Mouse (Mus musculus): ENCODE data around the gene Pde10a. TPM values are rescaled to one million over a fixed set of nuclear protein-coding genes. Genes with fewer than 3 reads are reported as not detected.
A peak's percentile ranks its signal among the peaks of the same experiment; 100 is the strongest.

Gene Pde10a
- total RNA-seq, 2 experiments from 2014 or later, result 59.8 to 61.8 TPM

- DNase-seq (ENCODE audit: low spot score in 2 of 2), result no peak
Observed at GRCm38 (mm10) chr17:8878056-8878455, 352.9 kb downstream of the Pde10a start.

DNA sequence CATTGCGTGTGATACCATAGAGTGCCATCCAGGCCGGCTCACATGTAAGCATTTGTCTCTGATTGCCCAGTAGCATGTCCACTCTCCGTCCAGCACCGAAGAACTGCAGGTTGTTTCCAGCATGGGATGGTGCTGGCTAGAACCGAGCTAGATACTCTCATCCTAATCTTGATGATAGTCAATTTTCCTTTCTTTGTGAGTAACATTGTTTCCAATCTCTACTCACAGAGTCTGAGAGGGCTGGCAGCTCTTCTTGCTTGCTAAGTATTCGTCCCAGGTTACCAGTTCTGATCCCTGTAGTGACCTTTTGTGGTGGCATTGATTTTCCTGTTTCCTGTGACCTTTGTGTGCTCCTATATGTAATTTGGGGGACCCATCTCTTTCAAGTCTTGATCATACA lies 356.5 kb downstream of the Pde10a start:
- no peak for DNase-seq (ENCODE audit: low spot score in 2 of 2)

DNA sequence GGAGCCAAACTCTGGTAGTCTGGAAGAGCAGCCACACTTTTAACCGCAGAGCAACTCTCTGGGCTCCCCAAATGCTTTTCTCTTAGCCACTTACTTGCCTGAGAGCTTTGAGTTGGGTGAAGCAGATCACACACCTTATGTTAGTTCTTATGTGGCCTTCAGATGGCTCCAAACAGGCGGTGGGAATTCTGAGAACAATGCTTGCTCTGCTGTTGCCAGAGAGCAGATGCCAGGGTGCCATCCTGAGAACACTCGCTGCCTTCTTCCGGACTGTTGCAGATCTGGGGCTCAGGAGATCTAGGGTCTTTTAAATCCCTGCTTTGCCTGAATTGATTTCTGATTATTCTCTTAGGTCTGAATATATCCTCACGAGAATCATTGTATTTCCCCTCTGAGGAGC lies 359.5 kb downstream of the Pde10a start:
- DNase-seq (ENCODE audit: low spot score in 2 of 2), result no peak

DNA sequence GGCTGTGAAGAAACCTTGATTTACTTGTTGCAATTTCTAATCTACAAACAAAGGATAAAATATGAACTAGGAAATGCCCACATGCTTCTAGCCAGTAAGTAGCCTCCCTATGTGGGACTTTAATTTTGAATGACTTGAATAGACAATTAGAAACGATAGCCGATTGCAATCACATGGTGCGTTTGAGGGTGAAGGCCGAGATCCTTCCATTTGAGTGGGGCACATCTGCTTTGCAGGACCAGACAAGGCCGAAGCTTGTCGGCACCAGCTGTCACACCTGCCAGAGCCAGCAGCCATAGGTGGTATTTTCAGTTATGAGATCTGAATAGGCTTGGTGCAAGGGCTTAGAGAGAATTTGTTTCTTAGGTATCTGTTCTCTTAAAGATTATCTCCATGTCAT lies 360.7 kb downstream of the Pde10a start:
- DNase-seq (ENCODE audit: low spot score in 2 of 2), result no peak

GRCm38 (mm10) chr17:8888105-8888504 lies 362.9 kb downstream of the Pde10a start:
- DNase-seq (ENCODE audit: low spot score in 2 of 2), result no peak

GRCm38 (mm10) chr17:8888639-8889038 lies 363.5 kb downstream of the Pde10a start:
- DNase-seq (ENCODE audit: low spot score in 2 of 2), result no peak

DNA sequence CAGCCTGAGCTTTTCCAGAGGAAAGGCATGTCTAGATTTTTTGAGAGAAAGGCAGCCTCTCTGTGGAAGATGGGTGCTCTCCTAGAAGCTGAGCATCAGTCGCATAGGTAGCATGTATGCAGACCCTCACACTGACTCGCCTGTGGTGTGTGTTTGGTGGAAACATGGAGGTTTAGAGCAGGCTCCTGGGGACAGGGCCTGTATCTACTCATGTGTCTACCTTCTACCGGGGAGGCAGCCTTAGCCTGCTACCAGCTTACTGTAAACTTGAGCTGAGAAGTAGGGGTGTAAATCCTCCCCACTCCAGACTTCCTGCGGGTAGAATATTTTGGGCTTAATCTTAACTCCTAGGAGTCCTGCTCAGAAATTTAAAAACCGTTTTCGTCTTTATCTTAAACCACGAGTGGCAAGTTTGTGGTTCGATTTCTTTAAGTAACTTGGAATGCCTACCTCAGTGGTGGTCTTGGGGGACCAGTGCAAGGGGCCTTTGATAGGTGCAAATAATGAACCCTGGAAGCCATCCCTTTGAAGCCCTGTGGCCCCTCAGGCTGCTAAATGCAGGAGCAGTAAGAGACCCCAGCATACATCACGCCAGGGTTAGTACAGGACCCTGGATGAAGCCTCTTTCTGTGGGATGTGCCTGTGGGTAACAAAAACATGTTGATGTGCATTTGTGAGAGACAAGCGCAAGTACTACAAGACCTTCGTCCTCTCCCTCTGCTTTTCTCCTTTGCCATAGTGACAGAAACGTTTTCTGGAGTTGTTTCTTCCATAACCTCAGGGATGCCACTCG lies 367.2 kb downstream of the Pde10a start:
- no peak for DNase-seq (ENCODE audit: low spot score in 2 of 2)

DNA sequence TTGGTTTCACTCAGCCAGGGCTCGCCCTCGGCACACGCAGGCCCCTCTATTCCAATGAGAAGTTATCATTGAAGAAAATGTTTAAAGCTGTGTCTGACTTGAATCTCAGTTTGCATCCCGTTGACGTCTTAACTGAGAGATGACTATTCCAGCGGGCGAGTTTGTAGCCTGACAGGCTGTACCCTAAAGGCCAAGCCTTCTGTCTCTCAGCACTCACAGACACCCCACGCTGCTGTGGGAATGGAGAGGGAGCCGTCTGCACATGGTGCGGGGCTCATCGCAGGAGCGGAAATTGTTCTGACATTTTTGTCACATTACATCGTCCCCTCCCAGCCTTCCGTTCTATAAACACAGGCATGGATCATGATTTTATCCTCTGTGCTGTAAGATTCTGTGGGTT lies 370.8 kb downstream of the Pde10a start:
- peak in 1 of 2 experiments; percentile 41 for DNase-seq (ENCODE audit: low spot score in 2 of 2)

GRCm38 (mm10) chr17:8897749-8898148 lies 372.6 kb downstream of the Pde10a start:
- DNase-seq (ENCODE audit: low spot score in 2 of 2), result no peak

DNA sequence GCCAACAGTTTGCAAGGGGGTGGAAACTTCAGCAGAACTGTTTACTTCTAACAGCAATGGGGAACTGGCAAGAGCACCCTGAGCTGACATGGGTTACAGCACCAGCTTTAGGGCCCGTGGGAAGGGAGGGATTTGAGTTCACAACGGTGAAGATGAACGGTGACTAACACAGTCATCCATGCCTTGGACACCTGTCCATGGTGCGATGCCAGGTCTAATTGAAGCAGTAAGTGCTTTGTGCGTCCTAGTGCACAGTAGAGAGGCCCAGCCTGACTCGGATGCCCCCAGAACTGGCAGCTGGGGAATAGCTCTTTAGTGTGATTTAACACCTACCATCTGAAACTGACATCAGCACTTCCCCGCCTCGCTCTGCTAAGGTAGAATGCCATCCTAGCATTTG lies 373.0 kb downstream of the Pde10a start:
- DNase-seq (ENCODE audit: low spot score in 2 of 2), result peak in 1 of 2 experiments; percentile 16

- DNase-seq (ENCODE audit: low spot score in 2 of 2), result no peak
Observed at GRCm38 (mm10) chr17:8899212-8899611, 374.0 kb downstream of the Pde10a start.

- no peak for DNase-seq (ENCODE audit: low spot score in 2 of 2)
Observed at GRCm38 (mm10) chr17:8903555-8904283, 378.5 kb downstream of the Pde10a start.

- DNase-seq (ENCODE audit: low spot score in 2 of 2), result no peak
Observed at GRCm38 (mm10) chr17:8910571-8910970, 385.4 kb downstream of the Pde10a start.

DNA sequence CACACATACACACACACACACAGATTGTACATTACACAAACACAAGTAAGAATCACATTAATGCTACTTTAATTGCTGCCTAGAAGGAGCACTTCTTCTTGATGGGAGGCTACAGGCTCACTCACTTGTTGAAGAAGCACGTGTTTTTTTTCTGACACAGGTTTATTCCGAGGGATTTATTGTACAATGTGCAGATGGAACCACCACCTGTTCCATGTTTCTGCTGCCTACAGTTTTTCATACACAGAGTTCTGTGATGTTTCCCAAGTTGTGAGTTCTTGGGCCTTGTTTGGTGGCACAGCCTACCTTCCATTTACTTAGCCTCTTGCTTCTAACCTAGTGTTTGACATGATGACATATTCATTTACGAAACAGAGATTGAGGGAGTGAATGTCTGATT lies 387.8 kb downstream of the Pde10a start:
- DNase-seq (ENCODE audit: low spot score in 2 of 2), result peak in 1 of 2 experiments; percentile 42

GRCm38 (mm10) chr17:8915693-8916092 lies 390.5 kb downstream of the Pde10a start:
- DNase-seq (ENCODE audit: low spot score in 2 of 2), result no peak

DNA sequence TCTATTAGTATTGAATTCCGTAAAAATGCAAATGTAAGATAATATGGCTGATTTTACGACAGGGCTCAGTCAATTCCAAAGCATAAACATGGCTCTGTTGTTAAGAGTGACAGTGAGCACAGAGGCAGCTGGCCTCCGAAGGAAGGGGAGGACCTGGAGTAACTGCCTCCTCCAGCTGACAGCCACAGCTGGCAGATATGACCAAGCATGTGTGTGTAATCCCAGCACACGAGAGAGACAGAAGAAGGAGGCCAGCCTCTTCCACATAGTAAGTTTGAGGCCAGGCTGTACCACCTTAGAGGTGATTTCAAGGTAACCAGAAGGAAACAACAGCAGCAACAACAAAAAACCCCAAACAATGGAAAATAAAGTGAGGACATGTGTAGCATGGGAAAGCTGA lies 397.9 kb downstream of the Pde10a start:
- DNase-seq (ENCODE audit: low spot score in 2 of 2), result no peak

- no peak for DNase-seq (ENCODE audit: low spot score in 2 of 2)
Observed at GRCm38 (mm10) chr17:8923727-8924126, 398.6 kb downstream of the Pde10a start.

DNA sequence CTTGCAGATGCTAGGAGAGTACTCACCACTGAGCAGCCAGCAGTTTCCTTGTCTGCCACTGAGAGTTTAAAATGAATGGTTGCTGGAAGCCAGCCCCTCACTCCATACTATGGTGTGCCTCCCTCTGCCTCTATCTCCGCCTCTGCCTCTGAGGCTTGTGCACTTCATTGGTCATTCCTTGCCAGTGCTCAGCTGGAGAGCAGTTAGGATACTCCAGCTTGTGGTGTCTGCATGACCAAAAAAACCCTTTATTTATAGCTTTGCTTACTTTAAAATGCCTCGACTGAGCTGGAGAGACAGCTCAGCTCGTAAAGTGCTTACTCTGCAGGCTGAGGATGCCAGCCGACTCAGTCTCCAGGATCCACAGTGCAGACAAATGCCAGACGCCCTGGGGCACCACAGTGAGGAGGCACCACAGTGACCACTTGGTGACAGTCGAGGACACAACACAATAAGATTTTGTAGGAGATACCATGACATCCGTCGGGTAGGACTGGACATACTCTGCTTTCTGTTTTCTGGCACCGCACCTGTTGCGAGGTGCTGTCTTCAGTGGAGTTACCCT lies 400.7 kb downstream of the Pde10a start:
- no peak for DNase-seq (ENCODE audit: low spot score in 2 of 2)

GRCm38 (mm10) chr17:8928560-8928959 lies 403.4 kb downstream of the Pde10a start:
- DNase-seq (ENCODE audit: low spot score in 2 of 2), result no peak

- DNase-seq (ENCODE audit: low spot score in 2 of 2), result peak in 1 of 2 experiments; percentile 49
Observed at GRCm38 (mm10) chr17:8929636-8930035, 404.5 kb downstream of the Pde10a start.

- DNase-seq (ENCODE audit: low spot score in 2 of 2), result peak in 1 of 2 experiments; percentile 47
Observed at GRCm38 (mm10) chr17:8935604-8936003, 410.4 kb downstream of the Pde10a start.

GRCm38 (mm10) chr17:8936603-8937002 lies 411.4 kb downstream of the Pde10a start:
- DNase-seq (ENCODE audit: low spot score in 2 of 2), result peak in 1 of 2 experiments; percentile 73

Measured in layer of hippocampus, adult 18-20 months (tissue).